Mouse (Mus musculus): Measurements from ENCODE around the gene Cdkn2c. TPM values are rescaled to one million over a fixed set of nuclear protein-coding genes. Genes with fewer than 3 reads are reported as not detected.

Cdkn2c gene
- total RNA-seq (2023): 3.5 TPM

GRCm38 (mm10) chr4:109666461-109667269, at the start of gene Cdkn2c:
Gene Cdkn2c, minus strand, starts transcription at chr4:109667189.

GRCm38 (mm10) chr4:109676218-109677215, 9.5 kb upstream of the Cdkn2c start, which contains the start of gene Faf1:
Gene Faf1, plus strand, starts transcription at chr4:109676588.

Other genes starting within 250 kb of the Cdkn2c start
- gene Rnf11, start 182.5 kb downstream of the Cdkn2c start, total RNA-seq (2023): 15.4 TPM
- not detected for gene 4930522H14Rik, start 135.9 kb downstream of the Cdkn2c start, total RNA-seq (2023)
- 26.4 TPM for gene Faf1, start 9.4 kb upstream of the Cdkn2c start, total RNA-seq (2023)

All from CD4-positive naive resting alpha-beta T cell, adult 57 days (primary cell).